Mouse (Mus musculus): ENCODE data around the gene Mettl9.
"Not testable (repeated sequence)": the region's sequence is repeated elsewhere in the genome, so short reads cannot be mapped to it uniquely, and the experiment has no call there.

Gene Mettl9

GRCm38 (mm10) chr7:121033856-121034652, at the start of gene Mettl9:
Gene Mettl9 (plus strand): TSS chr7:121034445.
- DNase-seq, result peak; percentile 91

GRCm38 (mm10) chr7:120991191-120991590, 43.1 kb upstream of the Mettl9 start:
- no peak for DNase-seq

- no peak for DNase-seq
Observed at GRCm38 (mm10) chr7:120999021-120999530, 35.2 kb upstream of the Mettl9 start.

- DNase-seq, result no peak
Observed at GRCm38 (mm10) chr7:121000065-121000822, 34.0 kb upstream of the Mettl9 start.

- DNase-seq, result no peak
Observed at GRCm38 (mm10) chr7:121001879-121002278, 32.4 kb upstream of the Mettl9 start.

- no peak for DNase-seq
Observed at GRCm38 (mm10) chr7:121002407-121002928, 31.8 kb upstream of the Mettl9 start.

GRCm38 (mm10) chr7:121003793-121004418, 30.3 kb upstream of the Mettl9 start:
- no peak for DNase-seq

GRCm38 (mm10) chr7:121011794-121012689, 22.2 kb upstream of the Mettl9 start:
- DNase-seq, result no peak

GRCm38 (mm10) chr7:121014486-121014885, 19.8 kb upstream of the Mettl9 start:
- DNase-seq, result no peak

GRCm38 (mm10) chr7:121018778-121019177, 15.5 kb upstream of the Mettl9 start:
- no peak for DNase-seq

- DNase-seq, result no peak
Observed at GRCm38 (mm10) chr7:121020277-121020676, 14.0 kb upstream of the Mettl9 start.

- no peak for DNase-seq
Observed at GRCm38 (mm10) chr7:121025221-121026008, 8.8 kb upstream of the Mettl9 start.

GRCm38 (mm10) chr7:121026300-121026699, 7.9 kb upstream of the Mettl9 start:
- no peak for DNase-seq

- DNase-seq, result not testable (repeated sequence)
Observed at GRCm38 (mm10) chr7:121029947-121030346, 4.3 kb upstream of the Mettl9 start.

GRCm38 (mm10) chr7:121034701-121035141, 476 bp downstream of the Mettl9 start:
- DNase-seq, result no peak

GRCm38 (mm10) chr7:121035161-121035721, 996 bp downstream of the Mettl9 start:
- no peak for DNase-seq

GRCm38 (mm10) chr7:121040595-121040994, 6.3 kb downstream of the Mettl9 start:
- DNase-seq, result no peak

- DNase-seq, result no peak
Observed at GRCm38 (mm10) chr7:121041989-121042388, 7.7 kb downstream of the Mettl9 start.

GRCm38 (mm10) chr7:121043004-121043403, 8.8 kb downstream of the Mettl9 start:
- no peak for DNase-seq

- no peak for DNase-seq
Observed at GRCm38 (mm10) chr7:121043510-121043909, 9.3 kb downstream of the Mettl9 start.

- DNase-seq, result no peak
Observed at GRCm38 (mm10) chr7:121044251-121044650, 10.0 kb downstream of the Mettl9 start.

Measured in cerebellum, adult 11 months (tissue).